In the genomic region with DNA sequence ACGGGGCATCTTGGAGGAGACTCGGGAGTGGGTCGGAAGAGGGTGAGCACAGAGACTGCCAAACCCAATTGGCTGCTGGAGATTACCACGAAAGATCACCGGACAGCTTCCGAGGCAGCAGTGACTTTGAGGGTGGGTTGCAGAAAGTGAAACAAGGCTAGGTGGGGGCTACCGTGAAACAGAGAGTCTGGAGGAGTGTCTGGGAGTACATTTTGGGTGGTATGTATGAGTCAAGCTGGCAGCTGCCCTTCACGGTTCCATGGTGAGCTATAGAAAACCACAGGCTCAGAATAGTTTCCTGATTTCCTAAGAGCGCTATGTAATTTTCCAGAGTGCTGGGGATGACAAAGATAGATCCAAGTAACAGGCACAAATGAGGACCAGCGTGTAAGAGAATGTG, we compare ENCODE assay signal across 17 mouse cellular contexts.
A peak's percentile ranks its signal among the peaks of the same experiment; 100 is the strongest.
DNase-seq lines count a peak whose midpoint lies in the region; ATAC-seq lines count a peak whose summit lies in the region.
"Had no signal": no experiment of that assay in that cellular context is flagged by ENCODE, and none has a peak within 500 bp of the region (broad histone marks: within the 10 kb centered on the region; RNA-seq: fewer than 3 reads in every experiment).

No protein-coding gene starts in this region.

- no peaks in the 10 kb centered on the region for H3K27me3 ChIP-seq in heart, embryonic 14.5 days (ENCODE audit: control insufficient read depth, insufficient read depth, low read length)
- H3K27me3 ChIP-seq: lung, embryonic 15.5 days; midbrain, embryonic 15.5 days; neural tube, embryonic 13.5 days had no signal

- no peak overlapping the region for H3K9ac ChIP-seq in heart, embryonic 14.5 days (ENCODE audit: low read length)
- H3K9ac ChIP-seq: lung, embryonic 15.5 days; midbrain, embryonic 15.5 days; neural tube, embryonic 13.5 days had no signal

- WGBS in heart, embryonic 14.5 days = 58% methylated on average over 10 of the region's 10 CpGs

- DNase-seq in heart, postnatal 36 days = no peak
- peak; percentile 28 to 48 for DNase-seq in left cerebral cortex, postnatal 10 days (ENCODE audit: extremely low spot score in 1 of 2, low spot score in 2 of 2)
- DNase-seq in right cerebral cortex, postnatal 36 days (ENCODE audit: low spot score in 2 of 2) = peak; percentile 57 to 82
- DNase-seq in urinary bladder, postnatal 14 days (ENCODE audit: low spot score) = no peak
- DNase-seq in testis, postnatal 10 days (ENCODE audit: low spot score) = no peak
- DNase-seq in gastrocnemius, postnatal 4 days (ENCODE audit: low spot score in 2 of 2) = no peak
- DNase-seq: adrenal gland, adult 2 months; gastrocnemius, postnatal 14 days; heart, postnatal 10 days; kidney, adult 2 months; kidney, postnatal 4 days had no signal

- intact Hi-C loops in heart, postnatal 36 days (cut with DNase I) = loop anchor here (5.0 kb wide), 1 partner anchor 165 kb away; no protein-coding TSS in a partner anchor
- intact Hi-C loops in left cerebral cortex, postnatal 10 days (cut with DNase I) = loop anchor here (5.0 kb wide), 1 partner anchor 165 kb away; no protein-coding TSS in a partner anchor

- no peak overlapping the region for H3K27ac ChIP-seq in heart, embryonic 14.5 days (replicated peaks in 1 of 2; ENCODE audit: control insufficient read depth in 1 of 2, insufficient read depth in 1 of 2, low read depth in 2 of 2, low read length in 2 of 2)
- H3K27ac ChIP-seq: lung, embryonic 15.5 days; midbrain, embryonic 15.5 days; neural tube, embryonic 13.5 days had no signal

- ATAC-seq in heart, embryonic 14.5 days (ENCODE audit: insufficient number of reproducible peaks, insufficient read depth, low FRiP score, low read depth) = no peak
- ATAC-seq in frontal cortex, adult (ENCODE audit: low TSS enrichment) = peak; percentile 90
- ATAC-seq: midbrain, embryonic 15.5 days had no signal

- H3K36me3 ChIP-seq in heart, embryonic 14.5 days (ENCODE audit: control insufficient read depth, insufficient read depth, low read length) = no peaks in the 10 kb centered on the region
- H3K36me3 ChIP-seq: lung, embryonic 15.5 days; midbrain, embryonic 15.5 days; neural tube, embryonic 13.5 days had no signal

- H3K9me3 ChIP-seq in heart, embryonic 14.5 days (ENCODE audit: control insufficient read depth, low read length) = no peaks in the 10 kb centered on the region
- H3K9me3 ChIP-seq: lung, embryonic 15.5 days; midbrain, embryonic 15.5 days; neural tube, embryonic 13.5 days had no signal

- peaks cover 0 to 4% of the 10 kb centered on the region in 2 experiments; a peak in 2 of 4 replicates for H3K4me1 ChIP-seq in heart, embryonic 14.5 days (ENCODE audit: control insufficient read depth in 2 of 2, insufficient read depth in 2 of 2, low read length in 2 of 2)
- H3K4me1 ChIP-seq: lung, embryonic 15.5 days; midbrain, embryonic 15.5 days; neural tube, embryonic 13.5 days had no signal

- H3K4me2 ChIP-seq in heart, embryonic 14.5 days (ENCODE audit: low read length) = peak overlapping the region; percentile 32; the same call in 1 of the 2 replicates
- H3K4me2 ChIP-seq: liver, embryonic 11.5 days; lung, embryonic 15.5 days; midbrain, embryonic 15.5 days; neural tube, embryonic 13.5 days had no signal

- no peak overlapping the region for H3K4me3 ChIP-seq in heart, embryonic 14.5 days (ENCODE audit: control insufficient read depth in 1 of 2, insufficient read depth in 1 of 2, low read depth in 1 of 2, low read length in 2 of 2)
- H3K4me3 ChIP-seq: lung, embryonic 15.5 days; midbrain, embryonic 15.5 days; neural tube, embryonic 13.5 days had no signal

Comparison
In these comparisons a context has a peak if more than half of its experiments do, and no peak if none do; other contexts are left out.
1. DNase-seq: peak in left cerebral cortex, postnatal 10 days (2 of 2) and right cerebral cortex, postnatal 36 days (2 of 2); none in heart, postnatal 36 days (0 of 2), urinary bladder, postnatal 14 days (single experiment), testis, postnatal 10 days (single experiment) and gastrocnemius, postnatal 4 days (0 of 2).